Mouse (Mus musculus): Measurements from ENCODE around the gene Abcd2. TPM values are rescaled to one million over a fixed set of nuclear protein-coding genes. Genes with fewer than 3 reads are reported as not detected.

Gene Abcd2
- polyA plus RNA-seq (2012; ENCODE audit: insufficient read depth, insufficient read length, missing spikeins) = 77.8 and 88.6 TPM in 2 replicates

DNA sequence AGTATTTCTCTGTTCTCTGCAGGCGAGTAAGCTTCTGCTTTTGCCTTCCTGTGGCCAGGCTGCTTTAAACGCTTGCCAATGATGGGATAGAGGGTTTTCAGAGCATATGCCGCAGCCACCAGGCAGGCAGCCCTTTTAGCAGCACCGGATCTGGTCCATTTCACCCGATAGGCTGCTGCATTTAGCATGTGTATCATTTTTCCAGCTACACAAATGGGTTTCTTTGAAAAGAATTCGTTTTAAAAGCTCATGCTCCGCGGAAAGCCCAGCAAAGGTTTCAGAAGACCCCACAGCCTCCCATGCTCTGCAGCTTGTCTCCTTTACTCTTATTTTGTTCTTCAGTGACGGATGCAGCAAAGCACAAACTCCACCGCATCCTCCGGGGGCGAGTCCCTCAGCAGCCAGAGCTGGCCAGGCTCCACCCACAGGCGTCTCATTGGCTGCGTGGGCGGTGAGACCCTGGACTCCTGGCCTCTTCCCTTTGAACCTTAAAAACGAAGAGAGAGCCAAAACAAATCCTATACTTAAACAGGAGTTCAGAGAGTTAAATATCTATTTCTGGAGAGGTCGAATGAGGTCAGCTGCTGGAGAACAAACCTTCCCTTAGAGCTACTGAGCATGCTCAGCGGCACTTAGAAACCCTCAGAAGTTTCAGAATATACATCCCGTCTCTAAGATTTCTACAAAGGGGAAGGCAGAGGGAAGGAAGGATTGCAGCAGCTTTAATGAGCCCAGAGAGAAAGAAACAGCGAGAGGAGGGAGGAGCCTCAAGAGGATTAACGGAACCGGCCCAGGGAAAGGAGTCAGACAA, at the start of gene Abcd2:
Gene Abcd2 (minus strand): TSS at position 388 of the 811 bp plus-strand sequence.
- Histone ChIP-seq H3K4me3 (ENCODE audit: insufficient read depth, low read depth, low read length) (peak within 1 kb of the TSS; percentile 69), H3K27ac (replicated peaks; ENCODE audit: low read depth, low read length) (peak within 1 kb of the TSS; percentile 87), H3K4me1 (ENCODE audit: control insufficient read depth, insufficient read depth, insufficient read length, low read length) (peaks cover 2% of the 10 kb centered on the region; the same call in 1 of the 2 replicates)

DNA sequence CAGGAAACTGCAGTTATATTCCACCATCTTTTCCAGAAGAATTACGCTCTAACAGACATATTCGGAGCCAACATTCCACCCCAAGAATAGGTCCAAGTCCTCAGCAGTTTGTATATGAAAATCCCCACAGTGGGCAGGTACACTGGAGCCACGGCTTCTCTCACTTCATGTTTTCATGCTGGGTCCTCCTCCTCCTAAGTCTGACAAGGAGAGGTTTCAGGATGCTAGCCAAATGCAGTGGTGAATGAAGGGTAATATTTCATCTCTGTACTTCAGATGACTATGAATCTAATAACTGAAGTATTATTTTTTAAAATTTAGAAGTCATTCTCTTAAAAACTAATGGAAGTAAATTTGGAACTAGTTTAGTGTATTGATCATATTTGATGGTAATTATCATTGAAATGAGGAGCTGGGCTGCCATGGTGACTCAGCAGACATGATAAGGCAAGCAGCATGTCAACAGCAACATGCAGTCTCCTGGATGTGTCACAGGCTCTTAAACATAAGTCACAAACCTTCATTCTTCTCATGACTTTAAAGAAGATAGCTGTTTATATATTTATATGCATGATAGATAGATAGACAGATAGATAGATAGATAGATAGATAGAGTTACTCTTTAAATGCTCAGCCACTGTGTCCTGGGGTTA, 49.2 kb upstream of the Abcd2 start:
- Histone ChIP-seq H3K4me3 (ENCODE audit: insufficient read depth, low read depth, low read length) (no peak overlapping the region), H3K27ac (replicated peaks; ENCODE audit: low read depth, low read length) (no peak overlapping the region), H3K4me1 (ENCODE audit: control insufficient read depth, insufficient read depth, insufficient read length, low read length) (no peaks in the 10 kb centered on the region)

DNA sequence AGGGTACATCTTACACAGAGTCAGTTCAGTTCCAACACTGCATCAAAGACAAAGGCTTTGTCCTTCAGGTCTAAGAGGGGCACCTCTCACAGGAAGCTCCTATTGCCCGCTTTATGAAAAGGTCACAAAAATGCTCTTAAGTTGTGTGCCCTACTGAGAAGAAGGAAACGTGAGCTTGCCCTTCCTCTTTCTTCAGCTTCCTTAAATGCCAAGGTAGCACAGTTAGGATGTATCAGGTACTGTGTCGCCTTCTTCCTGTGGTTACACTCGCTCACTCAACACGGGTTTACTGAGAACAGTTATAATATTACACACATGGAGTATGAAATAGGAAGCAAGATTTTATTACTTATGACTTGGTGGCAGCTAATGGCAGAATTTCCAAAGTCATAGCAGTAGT, 45.7 kb upstream of the Abcd2 start:
- Histone ChIP-seq H3K4me1 (ENCODE audit: control insufficient read depth, insufficient read depth, insufficient read length, low read length) (no peaks in the 10 kb centered on the region), H3K4me3 (ENCODE audit: insufficient read depth, low read depth, low read length) (no peak overlapping the region), H3K27ac (replicated peaks; ENCODE audit: low read depth, low read length) (no peak overlapping the region)

DNA sequence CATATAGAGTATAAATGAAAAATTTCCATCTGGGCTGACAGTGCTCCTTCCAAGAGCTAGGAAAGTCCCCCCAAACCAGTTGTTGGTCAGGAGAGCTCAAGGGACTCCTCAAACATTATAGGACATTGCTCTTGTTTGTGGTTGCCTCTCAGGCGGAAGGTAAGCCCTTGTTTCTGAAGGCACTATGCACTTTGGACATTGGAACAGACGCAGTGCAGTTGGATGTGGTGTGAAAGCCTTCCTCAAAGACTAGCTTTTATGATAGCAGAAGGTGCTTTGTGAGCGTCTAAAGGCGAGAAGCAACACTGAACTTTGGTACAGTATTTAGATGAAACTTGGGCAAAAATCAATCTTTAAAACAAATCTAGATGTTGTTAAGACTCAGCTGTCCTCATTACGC, 14.9 kb upstream of the Abcd2 start:
- no peak overlapping the region for H3K4me3 ChIP-seq (ENCODE audit: insufficient read depth, low read depth, low read length)
- H3K4me1 ChIP-seq (ENCODE audit: control insufficient read depth, insufficient read depth, insufficient read length, low read length) = no peaks in the 10 kb centered on the region
- no peak overlapping the region for H3K27ac ChIP-seq (replicated peaks; ENCODE audit: low read depth, low read length)

DNA sequence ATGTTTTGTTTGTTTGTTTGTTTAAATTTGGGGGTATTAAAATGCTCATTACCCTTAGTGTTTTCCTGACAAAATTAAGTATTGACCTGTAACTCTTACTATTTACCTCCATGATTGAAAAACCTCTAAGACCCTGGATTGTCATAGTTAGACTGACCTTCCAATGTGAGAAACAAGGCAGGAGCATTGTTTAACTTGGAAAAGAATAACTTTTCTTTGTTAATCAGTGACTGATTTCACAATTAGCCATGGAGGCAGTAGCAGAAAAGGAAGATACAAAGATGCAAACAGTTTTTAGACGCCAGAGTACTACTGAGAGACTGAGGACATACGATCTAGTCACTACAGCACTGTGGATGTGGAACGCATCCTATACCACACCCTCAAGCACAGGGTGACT, 11.9 kb upstream of the Abcd2 start:
- Histone ChIP-seq H3K4me1 (ENCODE audit: control insufficient read depth, insufficient read depth, insufficient read length, low read length) (no peaks in the 10 kb centered on the region), H3K4me3 (ENCODE audit: insufficient read depth, low read depth, low read length) (no peak overlapping the region), H3K27ac (replicated peaks; ENCODE audit: low read depth, low read length) (no peak overlapping the region)

DNA sequence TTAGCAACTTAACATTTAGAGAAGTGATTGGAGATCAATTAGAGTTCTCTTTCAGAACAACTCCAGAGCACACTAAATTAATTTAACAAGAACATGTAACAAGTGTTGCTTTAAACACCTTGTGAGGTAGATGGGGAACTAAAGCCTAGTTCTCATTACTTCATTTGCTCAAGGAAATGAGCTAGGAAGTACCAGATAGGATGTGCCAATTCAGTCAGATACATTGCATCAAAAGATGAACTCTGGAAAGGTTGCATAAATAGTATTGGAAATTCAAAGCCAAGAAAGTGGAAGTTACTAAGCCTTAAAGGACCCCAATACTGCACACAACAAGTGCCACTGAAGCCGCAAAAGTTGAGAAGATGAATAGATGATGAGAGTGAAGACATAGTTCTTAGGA, 10.9 kb upstream of the Abcd2 start:
- no peak overlapping the region for H3K4me3 ChIP-seq (ENCODE audit: insufficient read depth, low read depth, low read length)
- no peak overlapping the region for H3K27ac ChIP-seq (replicated peaks; ENCODE audit: low read depth, low read length)
- no peaks in the 10 kb centered on the region for H3K4me1 ChIP-seq (ENCODE audit: control insufficient read depth, insufficient read depth, insufficient read length, low read length)

DNA sequence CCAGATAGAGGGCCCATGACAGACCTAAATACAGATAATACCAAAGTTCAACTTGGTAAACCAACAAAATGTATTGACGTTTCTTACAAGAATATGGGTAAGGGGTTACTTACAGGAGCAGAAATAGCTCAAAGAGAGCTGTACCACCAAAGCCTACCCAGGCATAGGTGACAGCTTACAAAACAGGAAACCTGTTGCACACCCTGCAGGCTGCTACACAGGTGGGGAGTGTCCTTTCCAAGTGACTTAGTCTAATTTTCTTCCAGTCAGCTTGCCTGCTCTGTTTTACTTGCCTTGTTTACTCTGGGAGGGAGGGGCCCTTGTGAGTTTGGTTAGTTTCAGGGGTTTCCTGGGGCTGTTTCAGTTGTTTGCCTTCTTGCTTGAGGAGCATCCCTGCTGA, 9.2 kb upstream of the Abcd2 start:
- Histone ChIP-seq H3K27ac (replicated peaks; ENCODE audit: low read depth, low read length) (no peak overlapping the region), H3K4me3 (ENCODE audit: insufficient read depth, low read depth, low read length) (no peak overlapping the region), H3K4me1 (ENCODE audit: control insufficient read depth, insufficient read depth, insufficient read length, low read length) (no peaks in the 10 kb centered on the region)

DNA sequence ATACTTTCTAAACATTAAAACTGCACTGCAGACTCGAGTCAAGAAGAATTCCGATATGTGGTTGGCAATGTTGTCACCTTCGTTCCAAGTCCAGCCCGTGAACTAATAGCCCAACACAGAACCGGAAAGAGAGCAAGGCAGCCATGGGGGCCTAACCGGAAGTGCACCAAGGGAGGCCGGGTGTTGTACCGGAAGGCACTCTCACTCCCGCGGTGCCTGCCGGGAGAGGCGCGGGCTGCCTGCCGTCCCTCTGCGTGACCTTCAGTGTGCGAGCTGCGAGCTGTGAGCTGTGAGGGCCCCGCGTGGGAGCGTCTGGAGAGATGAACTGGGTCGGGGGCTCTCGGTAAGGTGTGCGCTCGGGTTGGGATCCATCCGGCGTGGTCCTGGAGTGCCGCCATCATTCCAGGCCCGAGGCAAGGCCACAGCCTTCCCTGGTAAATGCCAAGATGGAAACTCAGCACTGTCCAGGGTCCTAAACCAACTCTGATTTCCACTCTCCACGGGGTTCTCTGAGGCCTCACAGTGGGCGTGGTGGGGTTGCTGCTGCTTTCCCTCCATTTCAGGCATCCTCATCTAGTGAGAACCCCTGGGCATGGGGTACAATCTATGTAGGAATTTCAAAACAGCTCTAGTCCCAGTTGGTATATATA, 7.8 kb upstream of the Abcd2 start, which contains the start of gene CN725425:
Gene CN725425 (plus strand): TSS at position 239 of the 650 bp plus-strand sequence.
- Histone ChIP-seq H3K4me3 (ENCODE audit: insufficient read depth, low read depth, low read length) (no peak within 1 kb of the TSS), H3K27ac (replicated peaks; ENCODE audit: low read depth, low read length) (no peak within 1 kb of the TSS), H3K4me1 (ENCODE audit: control insufficient read depth, insufficient read depth, insufficient read length, low read length) (no peaks in the 10 kb centered on the region)

DNA sequence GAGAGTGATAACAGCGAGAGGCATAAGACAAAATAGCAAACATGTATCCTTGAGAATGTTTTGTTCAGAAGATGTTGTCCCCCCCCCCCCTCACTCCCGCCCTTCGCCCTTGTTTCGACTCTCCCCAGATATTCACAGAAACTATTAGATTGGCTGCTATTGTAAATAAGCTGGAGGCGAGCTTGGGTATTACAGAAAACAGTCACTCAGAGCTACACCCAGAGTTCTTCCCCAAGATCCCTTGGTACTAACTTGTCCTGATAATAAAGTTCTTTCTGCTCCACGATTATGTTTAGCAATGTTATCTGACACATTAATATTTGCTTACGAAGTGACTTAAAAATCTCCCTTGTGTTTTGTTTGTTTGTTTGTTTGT, 612 bp upstream of the Abcd2 start:
- Histone ChIP-seq H3K4me3 (ENCODE audit: insufficient read depth, low read depth, low read length) (peak overlapping the region; percentile 69), H3K27ac (replicated peaks; ENCODE audit: low read depth, low read length) (peak overlapping the region; percentile 87), H3K4me1 (ENCODE audit: control insufficient read depth, insufficient read depth, insufficient read length, low read length) (peaks cover 2% of the 10 kb centered on the region; the same call in 1 of the 2 replicates)

DNA sequence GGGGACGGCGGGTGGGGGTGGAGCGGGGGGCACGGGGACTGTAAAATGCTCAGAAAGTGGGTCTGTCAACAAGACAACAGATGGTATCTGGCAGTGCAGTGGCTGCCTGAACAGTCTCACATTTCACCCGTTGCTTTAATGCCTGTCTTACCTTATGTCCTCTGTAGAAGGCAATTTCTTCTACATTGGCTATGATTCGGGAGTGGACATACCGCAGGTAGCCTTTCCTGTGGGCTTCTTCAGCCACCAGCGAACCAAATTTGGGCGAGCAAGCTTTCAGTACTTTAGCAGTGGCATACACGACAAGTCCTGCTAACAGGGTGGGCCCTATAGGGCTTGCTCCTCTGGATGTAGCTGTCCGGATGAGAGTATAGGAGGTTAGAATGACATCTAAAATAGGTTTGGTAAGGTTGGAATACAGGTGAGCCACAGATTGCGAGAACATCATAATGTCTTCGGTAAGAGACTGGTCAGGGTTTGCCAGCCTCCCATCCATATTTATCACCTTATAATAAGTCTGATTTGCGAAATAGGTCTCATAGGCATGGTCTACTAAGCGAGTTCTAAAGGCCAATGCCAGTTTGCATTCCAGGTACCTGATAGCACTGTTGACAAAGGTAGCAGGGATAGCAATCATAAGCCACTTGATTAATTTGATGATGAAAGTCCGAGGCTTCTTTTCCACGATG, 936 bp downstream of the Abcd2 start:
- Histone ChIP-seq H3K27ac (replicated peaks; ENCODE audit: low read depth, low read length) (peak overlapping the region; percentile 87), H3K4me3 (ENCODE audit: insufficient read depth, low read depth, low read length) (peak overlapping the region; percentile 69), H3K4me1 (ENCODE audit: control insufficient read depth, insufficient read depth, insufficient read length, low read length) (peaks cover 2% of the 10 kb centered on the region; the same call in 1 of the 2 replicates)

DNA sequence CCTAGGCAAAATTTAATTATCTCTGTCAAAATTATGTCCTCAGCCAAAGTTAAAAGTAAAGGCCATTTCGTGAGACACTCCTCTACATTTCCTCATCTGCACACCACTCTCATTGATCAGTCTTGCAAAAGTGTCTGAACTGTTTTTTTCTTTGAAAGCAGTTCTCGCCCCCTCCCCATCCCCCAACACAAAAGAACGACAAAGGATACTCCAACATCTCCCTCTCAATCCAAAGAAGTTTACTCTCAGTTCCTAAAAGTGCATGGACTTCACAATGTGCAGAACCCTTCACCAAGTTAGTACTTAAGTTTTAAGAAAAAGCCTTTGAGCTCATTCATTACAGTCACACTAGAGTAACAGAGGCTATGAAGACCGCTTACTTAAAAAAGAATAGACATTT, 1.6 kb downstream of the Abcd2 start:
- H3K4me3 ChIP-seq (ENCODE audit: insufficient read depth, low read depth, low read length) = peak overlapping the region; percentile 69

DNA sequence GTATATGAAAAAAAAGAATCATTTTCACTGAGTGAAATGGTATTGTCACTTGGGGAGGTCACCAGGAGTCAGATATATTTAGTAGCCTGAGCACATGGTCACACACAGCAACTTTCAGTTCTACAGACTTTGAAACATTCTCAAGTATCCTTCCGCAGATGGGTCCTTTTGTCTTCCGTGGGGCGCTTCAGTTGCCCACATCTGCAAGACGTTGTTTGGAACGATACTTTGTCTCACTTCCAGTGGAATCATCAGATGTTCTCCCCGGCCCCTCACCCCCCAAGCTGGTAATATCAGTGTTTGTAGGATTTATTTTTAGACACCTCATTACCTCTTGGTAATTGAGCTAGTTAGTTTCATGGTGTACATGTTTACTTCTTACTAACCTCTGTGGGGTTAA, 5.2 kb downstream of the Abcd2 start:
- peak overlapping the region; percentile 77 for H3K27ac ChIP-seq (replicated peaks; ENCODE audit: low read depth, low read length)
- peaks cover 2% of the 10 kb centered on the region; the same call in 1 of the 2 replicates for H3K4me1 ChIP-seq (ENCODE audit: control insufficient read depth, insufficient read depth, insufficient read length, low read length)
- H3K4me3 ChIP-seq (ENCODE audit: insufficient read depth, low read depth, low read length) = 0 out of 2 replicates have a peak overlapping the region, but pooled peaks have one; percentile 10

More for the DNA sequence above, 1.6 kb downstream of the Abcd2 start:
- Histone ChIP-seq H3K4me1 (ENCODE audit: control insufficient read depth, insufficient read depth, insufficient read length, low read length) (peaks cover 2% of the 10 kb centered on the region; the same call in 1 of the 2 replicates), H3K27ac (replicated peaks; ENCODE audit: low read depth, low read length) (peak overlapping the region; percentile 64)

DNA sequence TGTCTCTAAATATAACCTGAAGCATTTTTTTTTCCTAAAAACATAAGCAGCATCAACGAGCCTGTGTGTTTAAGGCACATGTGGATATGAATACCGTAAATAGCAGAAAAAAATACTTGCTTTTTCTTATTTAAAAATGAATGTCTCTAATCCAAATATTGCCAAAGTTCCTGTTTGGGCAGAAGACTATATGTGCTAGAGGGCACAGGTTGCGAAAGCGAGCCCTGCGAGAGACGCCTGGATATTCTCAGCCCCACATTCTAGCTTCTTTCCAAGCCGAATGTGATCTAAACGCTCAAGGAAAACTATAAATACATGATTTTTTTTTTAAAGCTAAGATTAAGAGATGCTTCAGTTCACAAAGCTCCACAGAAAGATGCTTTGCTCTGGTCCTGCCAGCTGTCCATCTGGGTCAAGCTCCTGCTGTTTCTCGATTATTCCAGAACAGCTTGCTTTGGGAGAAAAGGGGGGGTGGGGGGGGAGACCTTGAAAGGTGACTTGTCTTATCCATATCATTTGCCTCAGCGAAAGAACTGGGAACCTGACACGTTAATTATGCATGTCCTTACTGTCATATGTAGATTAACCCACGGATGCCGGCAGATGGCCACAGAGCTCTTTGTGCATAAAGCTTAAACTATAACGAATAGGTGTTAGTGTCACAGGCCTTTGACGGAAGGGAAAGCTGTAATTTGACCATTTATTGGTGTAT, 11.5 kb downstream of the Abcd2 start:
- Histone ChIP-seq H3K4me3 (ENCODE audit: insufficient read depth, low read depth, low read length) (no peak overlapping the region), H3K27ac (replicated peaks; ENCODE audit: low read depth, low read length) (peak overlapping the region; percentile 92), H3K4me1 (ENCODE audit: control insufficient read depth, insufficient read depth, insufficient read length, low read length) (peaks cover 3% of the 10 kb centered on the region; the same call in 1 of the 2 replicates)

DNA sequence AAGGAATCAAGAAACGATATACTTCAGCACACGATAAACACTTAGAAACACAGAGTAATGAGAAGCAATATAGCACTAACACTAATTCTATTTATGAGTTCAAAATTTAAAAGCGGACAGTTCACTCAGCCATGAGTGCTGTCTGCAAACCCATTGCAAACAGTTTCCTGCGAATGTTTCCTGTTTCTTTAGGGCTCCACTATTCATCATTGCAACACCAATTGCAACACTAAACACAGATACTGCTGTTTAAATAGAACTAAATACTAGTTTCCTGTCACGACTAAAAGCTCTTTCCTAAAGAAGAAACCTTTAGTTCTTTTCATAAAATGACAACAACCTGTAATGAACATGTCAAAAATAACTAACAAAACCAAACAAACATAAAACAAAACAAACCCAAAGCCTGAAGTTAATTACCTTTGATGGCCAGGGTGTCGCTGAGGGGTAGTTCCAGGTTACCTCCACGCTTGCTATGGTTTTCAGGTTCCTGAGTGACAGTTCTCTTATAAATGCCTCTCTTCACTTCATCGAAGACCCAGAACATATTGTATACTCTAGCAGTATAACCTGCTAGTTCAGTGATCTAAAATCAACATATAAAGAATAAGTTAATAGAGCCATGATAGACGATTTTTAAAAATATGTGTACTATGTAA, 12.8 kb downstream of the Abcd2 start:
- Histone ChIP-seq H3K4me3 (ENCODE audit: insufficient read depth, low read depth, low read length) (no peak overlapping the region), H3K27ac (replicated peaks; ENCODE audit: low read depth, low read length) (peak overlapping the region; percentile 90), H3K4me1 (ENCODE audit: control insufficient read depth, insufficient read depth, insufficient read length, low read length) (peaks cover 3% of the 10 kb centered on the region; the same call in 1 of the 2 replicates)
